8 mouse cellular contexts compared by ENCODE assay signal in genomic region chr8:105374513-105374966, GRCm38 (mm10). TPM values are rescaled to one million over a fixed set of nuclear protein-coding genes. Genes with fewer than 3 reads are reported as not detected.
DNase-seq lines count a peak whose midpoint lies in the region; ATAC-seq lines count a peak whose summit lies in the region.

No protein-coding gene starts in this region.

- 0 out of 2 replicates have a peak, but pooled peaks cover 6% of the 10 kb centered on the region for H3K9me3 ChIP-seq in kidney, embryonic 14.5 days (ENCODE audit: control insufficient read depth, low read length)
- no peaks in the 10 kb centered on the region for H3K9me3 ChIP-seq in forebrain, embryonic 14.5 days (replicated peaks; ENCODE audit: control insufficient read depth, low read length)
- H3K9me3 ChIP-seq in limb, embryonic 11.5 days (ENCODE audit: control insufficient read depth, low read length): no peaks in the 10 kb centered on the region
- peaks cover 3% of the 10 kb centered on the region; the same call in 1 of the 2 replicates for H3K9me3 ChIP-seq in midbrain, embryonic 11.5 days (ENCODE audit: control insufficient read depth, low read length)

- no peaks in the 10 kb centered on the region for H3K36me3 ChIP-seq in kidney, embryonic 14.5 days (ENCODE audit: control insufficient read depth, insufficient read depth, low read length)
- no peaks in the 10 kb centered on the region for H3K36me3 ChIP-seq in forebrain, embryonic 14.5 days (ENCODE audit: control insufficient read depth, insufficient read depth, low read length)
- no peaks in the 10 kb centered on the region for H3K36me3 ChIP-seq in limb, embryonic 11.5 days (ENCODE audit: control insufficient read depth, insufficient read depth, low read length)
- H3K36me3 ChIP-seq in midbrain, embryonic 11.5 days (ENCODE audit: control insufficient read depth, insufficient read depth, low read length): no peaks in the 10 kb centered on the region

- no peak overlapping the region for H3K27ac ChIP-seq in kidney, embryonic 14.5 days (ENCODE audit: low read depth, low read length)
- no peak overlapping the region for H3K27ac ChIP-seq in forebrain, embryonic 14.5 days (ENCODE audit: low read depth, low read length)
- H3K27ac ChIP-seq in limb, embryonic 11.5 days (replicated peaks; ENCODE audit: low read depth, low read length): no peak overlapping the region
- H3K27ac ChIP-seq in midbrain, embryonic 11.5 days (ENCODE audit: low read depth, low read length): no peak overlapping the region

- 0 out of 2 replicates have a peak, but pooled peaks cover 6% of the 10 kb centered on the region for H3K4me1 ChIP-seq in kidney, embryonic 14.5 days (ENCODE audit: control insufficient read depth, insufficient read depth, low read length)
- no peaks in the 10 kb centered on the region; the same call in 1 of the 2 replicates for H3K4me1 ChIP-seq in forebrain, embryonic 14.5 days (ENCODE audit: control insufficient read depth, insufficient read depth, low read length)
- 0 out of 2 replicates have a peak, but pooled peaks cover 4% of the 10 kb centered on the region for H3K4me1 ChIP-seq in limb, embryonic 11.5 days (ENCODE audit: control insufficient read depth, insufficient read depth, low read length)
- H3K4me1 ChIP-seq in midbrain, embryonic 11.5 days (ENCODE audit: control insufficient read depth, insufficient read depth, low read length): no peaks in the 10 kb centered on the region

- no peak overlapping the region; the same call in 1 of the 2 replicates for H3K9ac ChIP-seq in kidney, embryonic 14.5 days (ENCODE audit: low read depth, low read length)
- peak overlapping the region; percentile 37; the same call in 1 of the 2 replicates for H3K9ac ChIP-seq in forebrain, embryonic 14.5 days (ENCODE audit: low read length)
- no peak overlapping the region for H3K9ac ChIP-seq in limb, embryonic 11.5 days (ENCODE audit: low read length)
- no peak overlapping the region for H3K9ac ChIP-seq in midbrain, embryonic 11.5 days (ENCODE audit: low read length)

- no peaks in the 10 kb centered on the region for H3K27me3 ChIP-seq in kidney, embryonic 14.5 days (ENCODE audit: control insufficient read depth, insufficient read depth, low read length)
- no peaks in the 10 kb centered on the region for H3K27me3 ChIP-seq in forebrain, embryonic 14.5 days (replicated peaks; ENCODE audit: control insufficient read depth, insufficient read depth, low read length)
- no peaks in the 10 kb centered on the region for H3K27me3 ChIP-seq in limb, embryonic 11.5 days (ENCODE audit: control insufficient read depth, insufficient read depth, low read length)
- no peaks in the 10 kb centered on the region for H3K27me3 ChIP-seq in midbrain, embryonic 11.5 days (ENCODE audit: control insufficient read depth, insufficient read depth, low read length)

- H3K4me2 ChIP-seq in kidney, embryonic 14.5 days (replicated peaks; ENCODE audit: low read depth, low read length): peak overlapping the region; percentile 45
- peak overlapping the region; percentile 37 for H3K4me2 ChIP-seq in forebrain, embryonic 14.5 days (ENCODE audit: low read length)
- H3K4me2 ChIP-seq in limb, embryonic 11.5 days (ENCODE audit: low read depth, severe bottlenecking): peak overlapping the region; percentile 36
- H3K4me2 ChIP-seq in midbrain, embryonic 11.5 days: peak overlapping the region; percentile 37

- peak; percentile 61 for ATAC-seq in kidney, embryonic 14.5 days (ENCODE audit: low FRiP score, low TSS enrichment)
- ATAC-seq in forebrain, embryonic 14.5 days: 0 out of 2 replicates have a peak, but pooled peaks have one; percentile 32
- ATAC-seq in limb, embryonic 11.5 days (ENCODE audit: insufficient number of reproducible peaks, low FRiP score, low TSS enrichment, low read depth): 0 out of 2 replicates have a peak, but pooled peaks have one; percentile 27
- ATAC-seq in midbrain, embryonic 11.5 days (ENCODE audit: low FRiP score): peak; percentile 65; the same call in 1 of the 2 replicates

- no peak for DNase-seq in kidney, adult 8-10 months
- peak; percentile 96 for DNase-seq in ZHBTc4 (ENCODE audit: low read depth, low spot score)
- peak; percentile 17 for DNase-seq in forebrain, embryonic 14.5 days (ENCODE audit: low spot score)
- peak; percentile 71 for DNase-seq in limb, embryonic 11.5 days (ENCODE audit: low spot score)
- DNase-seq in midbrain, embryonic 11.5 days (ENCODE audit: low spot score, missing footprints): peak; percentile 93
- no peak for DNase-seq in urinary bladder, postnatal 10 days (ENCODE audit: low spot score)
- DNase-seq in layer of hippocampus, postnatal 14 days (ENCODE audit: low spot score in 2 of 2): no peak

- WGBS in kidney, embryonic 14.5 days: 31% methylated on average over 33 of the region's 33 CpGs
- 31% methylated on average over 33 of the region's 33 CpGs for WGBS in forebrain, embryonic 14.5 days
- 29% methylated on average over 33 of the region's 33 CpGs for WGBS in limb, embryonic 11.5 days
- 28% methylated on average over 33 of the region's 33 CpGs for WGBS in midbrain, embryonic 11.5 days

- peak overlapping the region; percentile 17; the same call in 1 of the 2 replicates for H3K4me3 ChIP-seq in kidney, embryonic 14.5 days (ENCODE audit: low read length)
- H3K4me3 ChIP-seq in forebrain, embryonic 14.5 days (ENCODE audit: low read depth, low read length): peak overlapping the region; percentile 10; the same call in 1 of the 2 replicates
- H3K4me3 ChIP-seq in limb, embryonic 11.5 days (ENCODE audit: low read depth, low read length): peak overlapping the region; percentile 2; the same call in 1 of the 2 replicates
- 0 out of 2 replicates have a peak overlapping the region, but pooled peaks have one; percentile 8 for H3K4me3 ChIP-seq in midbrain, embryonic 11.5 days (ENCODE audit: low read depth, low read length)

RNA-seq across cellular contexts. Expression of gene Plekhg4, which starts 1.5 kb away (rescaled TPM):
- polyA plus RNA-seq in kidney, embryonic 14.5 days (2014; fragmentation: Nextera tagmentation; extraction: Ambion mirVana): 0.43 and 1.2 TPM in 2 replicates
- 1.1 and 1.2 TPM in 2 replicates for polyA plus RNA-seq in forebrain, embryonic 14.5 days (2014; fragmentation: Nextera tagmentation; extraction: Ambion mirVana)
- 0.84 and 0.92 TPM in 2 replicates for polyA plus RNA-seq in limb, embryonic 11.5 days (2014; fragmentation: Nextera tagmentation; extraction: Ambion mirVana)
- 0.55 and 0.61 TPM in 2 replicates for polyA plus RNA-seq in midbrain, embryonic 11.5 days (2014; fragmentation: Nextera tagmentation; extraction: Ambion mirVana)
- 1 to 10 TPM in 1 of 2 experiments, under 1 TPM in 1; 0.81 to 1.2 TPM for total RNA-seq in layer of hippocampus, postnatal 14 days (2021)

RNA-seq across cellular contexts. Expression of gene Slc9a5, which starts 25.9 kb away (rescaled TPM):
- polyA plus RNA-seq in kidney, embryonic 14.5 days (2014; fragmentation: Nextera tagmentation; extraction: Ambion mirVana): 2.6 and 4.0 TPM in 2 replicates
- 3.8 and 6.9 TPM in 2 replicates for polyA plus RNA-seq in forebrain, embryonic 14.5 days (2014; fragmentation: Nextera tagmentation; extraction: Ambion mirVana)
- polyA plus RNA-seq in limb, embryonic 11.5 days (2014; fragmentation: Nextera tagmentation; extraction: Ambion mirVana): 6.4 and 8.3 TPM in 2 replicates
- polyA plus RNA-seq in midbrain, embryonic 11.5 days (2014; fragmentation: Nextera tagmentation; extraction: Ambion mirVana): 2.9 and 3.2 TPM in 2 replicates
- total RNA-seq in layer of hippocampus, postnatal 14 days (2021): 10 to 100 TPM; 10.7 to 11.9 TPM

RNA-seq across cellular contexts. Expression of gene Fhod1, which starts 26.8 kb away (rescaled TPM):
- polyA plus RNA-seq in kidney, embryonic 14.5 days (2014; fragmentation: Nextera tagmentation; extraction: Ambion mirVana): 5.1 and 6.0 TPM in 2 replicates
- polyA plus RNA-seq in forebrain, embryonic 14.5 days (2014; fragmentation: Nextera tagmentation; extraction: Ambion mirVana): 0.39 and 0.48 TPM in 2 replicates
- 3.4 and 3.7 TPM in 2 replicates for polyA plus RNA-seq in limb, embryonic 11.5 days (2014; fragmentation: Nextera tagmentation; extraction: Ambion mirVana)
- 1.6 and 2.0 TPM in 2 replicates for polyA plus RNA-seq in midbrain, embryonic 11.5 days (2014; fragmentation: Nextera tagmentation; extraction: Ambion mirVana)
- 1 to 10 TPM; 2.6 to 3.4 TPM for total RNA-seq in layer of hippocampus, postnatal 14 days (2021)

RNA-seq across cellular contexts. Expression of gene Kctd19, which starts 38.8 kb away (rescaled TPM):
- not detected in 2 replicates for polyA plus RNA-seq in kidney, embryonic 14.5 days (2014; fragmentation: Nextera tagmentation; extraction: Ambion mirVana)
- polyA plus RNA-seq in forebrain, embryonic 14.5 days (2014; fragmentation: Nextera tagmentation; extraction: Ambion mirVana): 0.09 TPM in 1 of 2 replicates, not detected in the other
- not detected in 2 replicates for polyA plus RNA-seq in limb, embryonic 11.5 days (2014; fragmentation: Nextera tagmentation; extraction: Ambion mirVana)
- polyA plus RNA-seq in midbrain, embryonic 11.5 days (2014; fragmentation: Nextera tagmentation; extraction: Ambion mirVana): not detected in 2 replicates
- total RNA-seq in layer of hippocampus, postnatal 14 days (2021): not detected

RNA-seq across cellular contexts. Expression of gene Lrrc36, which starts 38.8 kb away (rescaled TPM):
- 0.21 TPM in 1 of 2 replicates, not detected in the other for polyA plus RNA-seq in kidney, embryonic 14.5 days (2014; fragmentation: Nextera tagmentation; extraction: Ambion mirVana)
- polyA plus RNA-seq in forebrain, embryonic 14.5 days (2014; fragmentation: Nextera tagmentation; extraction: Ambion mirVana): 0.22 and 0.43 TPM in 2 replicates
- 0.26 TPM in 1 of 2 replicates, not detected in the other for polyA plus RNA-seq in limb, embryonic 11.5 days (2014; fragmentation: Nextera tagmentation; extraction: Ambion mirVana)
- 1.9 and 2.7 TPM in 2 replicates for polyA plus RNA-seq in midbrain, embryonic 11.5 days (2014; fragmentation: Nextera tagmentation; extraction: Ambion mirVana)
- under 1 TPM; 0.60 to 0.78 TPM for total RNA-seq in layer of hippocampus, postnatal 14 days (2021)

Comparison
In these comparisons a context has a peak if more than half of its experiments do, and no peak if none do; other contexts are left out.
1. DNase-seq: peak in ZHBTc4 (single experiment), forebrain, embryonic 14.5 days (single experiment), limb, embryonic 11.5 days (single experiment) and midbrain, embryonic 11.5 days (single experiment); none in kidney, adult 8-10 months (0 of 2), urinary bladder, postnatal 10 days (single experiment) and layer of hippocampus, postnatal 14 days (0 of 2).
2. Peak in every context shown above with its lines, with median percentiles within 50 percentile points of each other: ATAC-seq, H3K4me2 ChIP-seq and H3K4me3 ChIP-seq.